Mouse (Mus musculus) urinary bladder, adult 2 months (tissue): ENCODE data around the gene Eif4g3. TPM values are rescaled to one million over a fixed set of nuclear protein-coding genes. Genes with fewer than 3 reads are reported as not detected.
"Not testable (repeated sequence)": the region's sequence is repeated elsewhere in the genome, so short reads cannot be mapped to it uniquely, and the experiment has no call there.

Experiments used
- DNase-seq: peaks from one replicate; pipeline ENCODE4 v3.0.0; 2022; ENCODE audit warnings: low spot score
- polyA plus RNA-seq: library from polyadenylated mRNA; depleted of rRNA; stranded (reverse); fragments of >200 nt; gene quantifications from 2 replicates; pipeline ENCODE4 v1.2.3, GENCODE M21; 2012; rRNA removed

Eif4g3 gene
- polyA plus RNA-seq = 64.2 and 64.6 TPM in 2 replicates

- no peak for DNase-seq
Observed at GRCm38 (mm10) chr4:137992890-137993289, at the start of gene Eif4g3. Eif4g3 (plus strand) TSS chr4:137993022.

- no peak for DNase-seq
Observed at GRCm38 (mm10) chr4:137943540-137943939, 49.3 kb upstream of the Eif4g3 start.

GRCm38 (mm10) chr4:137945376-137945775 is 47.4 kb upstream of the Eif4g3 start:
- no peak for DNase-seq

- no peak for DNase-seq
Observed at GRCm38 (mm10) chr4:137946419-137946818, 46.4 kb upstream of the Eif4g3 start.

- peak; percentile 56 for DNase-seq
Observed at GRCm38 (mm10) chr4:137952840-137953239, 40.0 kb upstream of the Eif4g3 start.

GRCm38 (mm10) chr4:137954184-137954583 is 38.6 kb upstream of the Eif4g3 start:
- no peak for DNase-seq

DNA sequence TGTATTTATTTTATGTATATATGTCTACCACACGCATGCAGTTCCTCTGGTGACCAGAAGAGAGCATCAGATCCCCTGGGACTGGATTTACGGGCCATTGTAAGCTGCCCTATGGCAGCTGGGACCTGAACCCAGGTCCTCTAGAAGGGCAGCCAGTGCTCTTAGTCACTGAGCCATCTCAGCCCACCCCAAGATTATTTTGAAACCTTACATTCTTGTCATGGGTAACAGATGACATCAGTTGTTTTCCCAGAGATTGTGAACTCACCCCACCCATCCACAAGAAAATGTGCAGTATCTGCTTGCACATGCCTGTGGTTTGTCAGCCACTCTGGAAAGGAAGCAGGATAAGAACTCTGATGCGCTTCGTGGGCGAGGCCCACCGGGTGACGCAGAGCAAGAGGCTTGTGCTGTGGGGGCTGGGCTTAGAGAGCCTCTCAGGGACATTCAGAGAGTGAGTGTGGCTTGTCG is 37.9 kb upstream of the Eif4g3 start:
- DNase-seq = no peak

DNA sequence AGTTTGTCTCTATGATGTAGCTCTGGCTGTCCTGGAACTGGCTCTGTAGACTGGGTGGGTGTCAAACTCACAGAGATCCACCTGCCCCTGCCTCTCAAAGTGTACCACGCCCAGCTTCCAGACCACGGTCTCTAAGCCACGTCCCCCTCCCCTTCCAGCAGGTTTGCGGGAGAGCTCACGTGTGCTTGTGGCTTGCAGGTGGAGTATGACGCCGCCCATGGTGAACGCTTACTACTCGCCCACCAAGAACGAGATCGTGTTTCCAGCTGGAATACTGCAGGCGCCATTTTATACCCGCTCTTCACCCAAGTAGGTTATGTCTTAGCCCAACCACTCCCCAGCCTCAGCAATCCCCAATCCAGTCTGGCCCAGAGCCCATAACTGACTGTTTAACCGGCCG is 36.6 kb upstream of the Eif4g3 start:
- no peak for DNase-seq

GRCm38 (mm10) chr4:137959889-137960665 is 32.7 kb upstream of the Eif4g3 start:
- DNase-seq = no peak

DNA sequence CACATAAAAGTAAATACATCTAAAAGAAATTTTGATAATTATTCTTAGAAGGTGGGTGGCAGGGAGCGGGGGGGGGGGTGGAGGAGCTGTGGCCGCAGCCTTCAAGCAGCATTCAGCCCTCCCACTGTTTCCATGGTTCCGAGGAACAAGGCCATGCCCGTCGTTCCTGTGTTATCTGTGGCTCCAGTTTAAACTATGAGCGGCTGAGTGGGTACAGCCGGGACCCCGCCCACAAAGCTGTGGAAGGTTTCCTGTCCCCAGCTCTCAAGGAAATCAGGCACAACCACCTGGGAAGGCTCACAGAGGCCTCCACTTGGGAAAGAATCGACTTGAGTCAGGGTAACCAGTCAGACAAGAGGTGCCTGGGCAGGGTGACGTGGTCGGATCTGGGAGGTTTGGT is 32.1 kb upstream of the Eif4g3 start:
- no peak for DNase-seq

GRCm38 (mm10) chr4:137962643-137963350 is 30.0 kb upstream of the Eif4g3 start:
- no peak for DNase-seq

GRCm38 (mm10) chr4:137963431-137963830 is 29.4 kb upstream of the Eif4g3 start:
- DNase-seq = no peak

- DNase-seq = peak; percentile 62
Observed at GRCm38 (mm10) chr4:137963881-137964584, 28.8 kb upstream of the Eif4g3 start.

DNA sequence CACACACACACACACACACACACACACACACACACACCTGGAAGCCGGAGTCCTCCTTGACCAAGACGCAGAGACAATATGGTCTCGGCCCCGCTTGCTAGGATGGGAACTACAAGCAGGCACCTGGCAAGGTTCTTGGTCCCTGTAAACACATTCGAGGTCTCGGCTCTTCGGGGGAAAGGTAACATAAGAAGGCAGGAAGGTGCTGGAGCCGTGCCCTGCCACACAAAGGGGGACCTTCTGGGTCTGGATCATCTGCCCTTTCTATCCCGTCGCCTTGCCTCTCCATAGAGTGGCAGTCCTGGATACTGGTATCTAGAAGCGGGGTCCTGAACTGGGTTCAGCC is 28.3 kb upstream of the Eif4g3 start:
- DNase-seq = no peak

DNA sequence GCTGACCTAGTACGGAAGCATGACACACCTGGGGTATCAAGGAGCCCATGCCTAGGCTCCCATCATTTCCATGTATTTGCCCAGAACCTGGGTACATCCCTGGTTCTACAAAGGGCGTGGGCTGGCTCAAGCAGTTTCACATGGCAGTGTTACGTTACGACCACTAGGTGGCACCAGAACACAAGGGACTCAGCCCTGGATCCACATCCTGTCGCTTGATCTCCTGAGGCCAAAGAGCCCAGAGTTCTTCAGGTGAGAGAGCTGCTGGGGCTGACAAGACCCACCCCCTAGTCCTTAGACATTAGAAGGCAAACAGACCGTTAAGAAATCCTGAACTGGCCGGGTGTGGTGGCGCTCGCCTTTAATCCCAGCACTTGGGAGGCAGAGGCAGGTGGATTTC is 24.6 kb upstream of the Eif4g3 start:
- no peak for DNase-seq

DNA sequence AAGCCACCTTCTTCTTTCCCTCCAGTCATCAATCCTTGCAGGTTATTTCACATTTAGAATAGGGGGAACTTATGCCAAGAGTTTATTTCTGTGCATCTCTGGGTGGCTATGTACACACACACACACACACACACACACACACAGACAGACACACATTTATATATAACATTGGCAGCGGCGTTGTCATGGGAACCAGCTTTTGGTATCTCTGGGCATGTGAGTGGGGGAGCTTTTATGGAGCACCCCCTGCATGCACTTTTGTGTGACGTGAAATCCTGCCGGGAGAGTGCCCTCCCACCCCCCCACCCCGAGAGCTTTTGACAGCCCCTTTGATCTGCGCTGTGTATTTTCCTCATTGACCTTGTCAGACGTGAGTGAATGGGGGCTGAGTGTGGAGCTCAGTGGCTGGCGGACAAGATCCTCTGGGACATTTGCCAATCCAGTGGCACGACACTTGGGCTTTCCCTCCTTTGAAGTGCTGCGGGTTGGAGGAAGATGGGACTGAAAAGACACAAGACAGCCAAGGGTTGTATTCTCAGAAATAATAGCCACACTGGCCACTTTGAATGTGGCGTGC is 22.1 kb upstream of the Eif4g3 start:
- DNase-seq = not testable (repeated sequence)

DNA sequence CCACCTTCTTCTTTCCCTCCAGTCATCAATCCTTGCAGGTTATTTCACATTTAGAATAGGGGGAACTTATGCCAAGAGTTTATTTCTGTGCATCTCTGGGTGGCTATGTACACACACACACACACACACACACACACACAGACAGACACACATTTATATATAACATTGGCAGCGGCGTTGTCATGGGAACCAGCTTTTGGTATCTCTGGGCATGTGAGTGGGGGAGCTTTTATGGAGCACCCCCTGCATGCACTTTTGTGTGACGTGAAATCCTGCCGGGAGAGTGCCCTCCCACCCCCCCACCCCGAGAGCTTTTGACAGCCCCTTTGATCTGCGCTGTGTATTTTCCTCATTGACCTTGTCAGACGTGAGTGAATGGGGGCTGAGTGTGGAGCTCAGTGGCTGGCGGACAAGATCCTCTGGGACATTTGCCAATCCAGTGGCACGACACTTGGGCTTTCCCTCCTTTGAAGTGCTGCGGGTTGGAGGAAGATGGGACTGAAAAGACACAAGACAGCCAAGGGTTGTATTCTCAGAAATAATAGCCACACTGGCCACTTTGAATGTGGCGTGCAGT is 17.9 kb upstream of the Eif4g3 start:
- DNase-seq = not testable (repeated sequence)

- not testable (repeated sequence) for DNase-seq
Observed at GRCm38 (mm10) chr4:137979066-137979644, 13.7 kb upstream of the Eif4g3 start.

GRCm38 (mm10) chr4:137982869-137983268 is 10.0 kb upstream of the Eif4g3 start:
- no peak for DNase-seq

DNA sequence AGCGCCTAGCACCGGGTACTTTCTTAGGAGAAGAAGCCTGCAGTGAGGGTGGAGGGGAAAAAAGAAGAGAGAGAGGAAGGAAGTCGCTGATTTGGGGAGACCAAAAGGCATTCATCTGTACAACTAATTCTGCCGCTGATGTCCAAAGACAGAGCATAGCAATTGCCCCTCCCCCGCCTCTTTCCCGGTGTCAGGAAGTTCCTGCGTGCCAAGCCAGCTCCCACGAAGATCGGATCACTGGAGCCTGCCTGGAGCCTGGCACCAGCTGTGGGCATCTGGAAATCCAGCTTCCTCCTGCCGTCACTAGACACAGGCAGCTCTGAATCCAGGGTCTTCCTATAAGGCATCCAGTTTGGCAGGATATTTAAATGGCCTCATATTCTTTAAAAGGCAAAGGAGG is 8.6 kb upstream of the Eif4g3 start:
- peak; percentile 19 for DNase-seq

DNA sequence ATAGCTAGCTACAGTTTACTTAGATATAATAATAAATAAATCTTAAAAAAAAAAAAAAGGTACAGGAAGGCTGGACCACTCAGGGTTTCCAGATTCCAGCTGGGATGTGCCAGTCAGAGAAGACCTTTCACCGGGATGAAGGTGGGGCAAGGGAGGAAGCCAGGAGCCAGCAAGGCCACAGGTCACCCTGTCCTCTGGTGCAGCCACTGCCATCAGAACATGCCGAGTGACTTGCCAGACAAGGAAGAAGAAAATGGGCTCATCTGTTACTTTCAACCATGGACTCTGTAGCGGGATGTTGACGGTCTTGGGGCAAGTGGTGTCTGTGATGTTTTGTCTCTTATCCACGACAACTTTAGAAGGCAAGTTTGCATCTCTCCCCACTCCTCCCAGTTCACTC is 8.1 kb upstream of the Eif4g3 start:
- DNase-seq = no peak
